Mouse (Mus musculus): Measurements from ENCODE around the gene Gpr85. TPM values are rescaled to one million over a fixed set of nuclear protein-coding genes. Genes with fewer than 3 reads are reported as not detected.
A peak's percentile ranks its signal among the peaks of the same experiment; 100 is the strongest.

Gene Gpr85
- 2.9 and 3.4 TPM in 2 replicates for polyA plus RNA-seq (2014; fragmentation: Nextera tagmentation; extraction: Ambion mirVana)

DNA sequence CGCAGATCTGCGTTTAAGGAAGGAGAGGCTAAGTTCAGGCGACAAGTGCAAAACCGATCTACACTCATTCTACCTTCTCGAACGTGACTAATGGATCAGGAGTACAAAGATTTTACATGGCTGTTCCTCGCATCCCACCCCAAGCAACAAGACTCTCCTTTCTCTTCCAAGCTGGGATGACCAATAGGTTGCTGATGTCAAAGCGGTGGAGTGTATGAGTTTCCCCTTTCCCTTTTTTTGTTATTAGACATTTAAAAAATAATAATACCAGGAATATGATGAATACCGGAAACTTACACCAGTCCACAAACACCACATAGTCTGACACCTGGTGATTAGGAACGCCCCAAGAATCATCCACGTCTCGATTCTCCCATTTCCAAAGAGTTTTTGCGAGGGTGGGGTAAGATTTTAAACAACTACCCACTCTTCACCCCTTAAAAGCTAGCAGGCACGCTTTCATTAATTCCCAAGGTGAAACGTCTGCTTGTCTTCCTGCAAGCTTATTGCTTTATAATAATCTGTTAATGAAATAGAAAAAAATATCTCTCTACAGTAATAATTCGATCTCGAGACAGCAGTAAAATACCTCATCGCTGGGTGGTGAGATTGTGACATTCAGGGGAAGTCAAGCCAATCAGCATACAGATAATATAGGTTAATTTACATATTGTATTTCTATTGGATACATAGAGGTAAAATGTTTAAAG is at the start of gene Gpr85:
Gene Gpr85, minus strand, starts transcription at position 598 of the 710 bp plus-strand sequence.
- Histone ChIP-seq H3K9me3 (ENCODE audit: control insufficient read depth, low read length) (no peaks in the 10 kb centered on the region), H3K4me3 (ENCODE audit: low read depth, low read length) (peak within 1 kb of the TSS; percentile 57), H3K36me3 (ENCODE audit: control insufficient read depth, insufficient read depth, low read length) (no peaks in the 10 kb centered on the region), H3K4me2 (ENCODE audit: low read depth, severe bottlenecking) (peak within 1 kb of the TSS; percentile 90), H3K27me3 (ENCODE audit: control insufficient read depth, insufficient read depth, low read length) (no peaks in the 10 kb centered on the region), H3K9ac (ENCODE audit: low read length) (peak within 1 kb of the TSS; percentile 82), H3K4me1 (ENCODE audit: control insufficient read depth, insufficient read depth, low read length) (no peaks in the 10 kb centered on the region), H3K27ac (replicated peaks; ENCODE audit: low read depth, low read length) (no peak within 1 kb of the TSS)
- DNase-seq (ENCODE audit: low spot score) = peak; percentile 31
- ATAC-seq (ENCODE audit: insufficient number of reproducible peaks, low FRiP score, low TSS enrichment, low read depth) = no peak
- WGBS = 46% methylated on average over 18 of the region's 18 CpGs

DNA sequence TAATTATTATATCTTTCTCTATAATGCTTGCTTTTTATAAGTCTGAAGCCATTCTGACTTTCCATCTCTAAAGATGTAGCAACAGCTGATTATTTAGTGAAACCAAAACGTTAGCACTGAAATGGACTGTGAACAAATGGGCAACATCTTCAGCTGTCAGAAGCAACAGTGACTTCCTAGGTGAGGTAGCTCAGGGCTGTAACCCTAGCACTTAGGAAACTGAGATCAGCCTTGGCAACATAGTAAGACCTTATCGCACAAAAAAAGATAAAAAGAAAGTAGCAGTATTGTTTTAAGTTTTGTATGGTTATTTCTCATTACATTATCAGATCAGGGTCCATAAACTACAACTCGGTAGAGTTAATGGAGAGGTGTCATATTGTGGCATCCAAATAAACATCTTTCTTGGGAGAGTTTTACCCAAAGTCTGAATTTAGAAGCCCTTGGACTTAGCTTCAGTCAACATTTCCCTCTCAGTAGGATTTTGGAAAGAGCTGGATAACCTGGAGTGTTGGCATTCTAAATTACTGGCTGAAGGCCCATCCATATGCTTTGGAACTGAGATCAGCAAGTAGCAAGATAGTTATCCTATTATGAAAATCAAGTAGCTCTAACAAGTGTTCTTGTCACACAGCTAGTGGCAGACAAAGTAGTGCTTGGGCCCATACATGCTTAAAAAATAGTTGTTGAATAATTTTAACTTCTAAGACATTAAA is 45.3 kb upstream of the Gpr85 start:
- H3K4me2 ChIP-seq (ENCODE audit: low read depth, severe bottlenecking) = no peak overlapping the region
- no peaks in the 10 kb centered on the region for H3K36me3 ChIP-seq (ENCODE audit: control insufficient read depth, insufficient read depth, low read length)
- H3K27me3 ChIP-seq (ENCODE audit: control insufficient read depth, insufficient read depth, low read length) = no peaks in the 10 kb centered on the region
- no peak overlapping the region for H3K27ac ChIP-seq (replicated peaks; ENCODE audit: low read depth, low read length)
- no peak for DNase-seq (ENCODE audit: low spot score)
- no peak for ATAC-seq (ENCODE audit: insufficient number of reproducible peaks, low FRiP score, low TSS enrichment, low read depth)
- no peaks in the 10 kb centered on the region for H3K4me1 ChIP-seq (ENCODE audit: control insufficient read depth, insufficient read depth, low read length)
- WGBS = 80% methylated on average over 3 of the region's 3 CpGs
- H3K9me3 ChIP-seq (ENCODE audit: control insufficient read depth, low read length) = no peaks in the 10 kb centered on the region
- H3K4me3 ChIP-seq (ENCODE audit: low read depth, low read length) = no peak overlapping the region
- H3K9ac ChIP-seq (ENCODE audit: low read length) = no peak overlapping the region

GRCm38 (mm10) chr6:13882919-13883318 is 43.2 kb upstream of the Gpr85 start:
- no peaks in the 10 kb centered on the region for H3K27me3 ChIP-seq (ENCODE audit: control insufficient read depth, insufficient read depth, low read length)
- DNase-seq (ENCODE audit: low spot score) (no peak), ATAC-seq (ENCODE audit: insufficient number of reproducible peaks, low FRiP score, low TSS enrichment, low read depth) (no peak)

DNA sequence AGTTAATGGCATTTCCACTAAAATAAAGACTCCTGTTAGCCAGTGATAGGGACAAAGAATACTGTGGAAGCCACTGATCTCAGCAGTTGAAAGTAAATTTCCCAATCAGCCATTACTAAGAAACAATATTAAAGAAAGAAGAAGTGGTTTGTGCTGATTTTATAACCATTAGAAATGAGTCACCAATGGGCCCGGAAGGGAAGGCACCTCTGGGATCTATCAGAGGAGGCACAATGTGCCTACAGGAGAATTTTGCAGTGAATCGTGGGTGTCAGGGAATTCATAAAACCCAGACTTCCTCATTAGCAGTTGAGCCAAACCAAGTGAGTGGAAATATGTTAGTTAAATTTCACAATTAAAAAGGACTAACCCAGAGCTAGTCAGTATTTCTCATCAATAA is 34.2 kb upstream of the Gpr85 start:
- 0 out of 2 replicates have a peak, but pooled peaks cover 3% of the 10 kb centered on the region for H3K4me1 ChIP-seq (ENCODE audit: control insufficient read depth, insufficient read depth, low read length)
- no peak for DNase-seq (ENCODE audit: low spot score)
- no peaks in the 10 kb centered on the region for H3K27me3 ChIP-seq (ENCODE audit: control insufficient read depth, insufficient read depth, low read length)
- H3K4me3 ChIP-seq (ENCODE audit: low read depth, low read length) = no peak overlapping the region
- H3K36me3 ChIP-seq (ENCODE audit: control insufficient read depth, insufficient read depth, low read length) = no peaks in the 10 kb centered on the region
- 85% methylated on average over 2 of the region's 2 CpGs for WGBS
- H3K9ac ChIP-seq (ENCODE audit: low read length) = no peak overlapping the region
- ATAC-seq (ENCODE audit: insufficient number of reproducible peaks, low FRiP score, low TSS enrichment, low read depth) = no peak
- H3K4me2 ChIP-seq (ENCODE audit: low read depth, severe bottlenecking) = no peak overlapping the region
- H3K9me3 ChIP-seq (ENCODE audit: control insufficient read depth, low read length) = no peaks in the 10 kb centered on the region
- no peak overlapping the region for H3K27ac ChIP-seq (replicated peaks; ENCODE audit: low read depth, low read length)

More at GRCm38 (mm10) chr6:13882919-13883318, 43.2 kb upstream of the Gpr85 start:
- Histone ChIP-seq H3K36me3 (ENCODE audit: control insufficient read depth, insufficient read depth, low read length) (no peaks in the 10 kb centered on the region), H3K27ac (replicated peaks; ENCODE audit: low read depth, low read length) (no peak overlapping the region), H3K9me3 (ENCODE audit: control insufficient read depth, low read length) (no peaks in the 10 kb centered on the region), H3K9ac (ENCODE audit: low read length) (no peak overlapping the region), H3K4me3 (ENCODE audit: low read depth, low read length) (no peak overlapping the region), H3K4me2 (ENCODE audit: low read depth, severe bottlenecking) (no peak overlapping the region), H3K4me1 (ENCODE audit: control insufficient read depth, insufficient read depth, low read length) (no peaks in the 10 kb centered on the region)

DNA sequence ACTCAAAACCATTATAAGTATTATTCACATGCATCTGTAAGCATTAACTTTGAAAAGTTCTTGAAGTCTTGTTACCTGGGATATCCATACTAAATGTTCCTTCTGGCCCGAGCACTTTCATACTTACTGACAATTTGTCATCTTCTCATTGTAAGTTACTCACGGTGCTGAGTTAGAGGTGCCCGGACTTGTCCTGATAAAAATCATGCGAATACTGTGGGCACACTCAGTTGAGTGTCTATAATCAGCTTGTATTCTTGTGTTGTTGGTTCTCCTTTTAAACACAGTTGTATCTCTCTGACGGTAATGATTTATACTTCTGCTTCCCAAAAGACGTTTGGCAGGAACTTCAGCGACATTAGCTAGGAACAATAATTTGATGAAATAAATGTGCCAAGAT is 32.3 kb upstream of the Gpr85 start:
- Histone ChIP-seq H3K27me3 (ENCODE audit: control insufficient read depth, insufficient read depth, low read length) (no peaks in the 10 kb centered on the region), H3K9me3 (ENCODE audit: control insufficient read depth, low read length) (no peaks in the 10 kb centered on the region), H3K9ac (ENCODE audit: low read length) (no peak overlapping the region), H3K27ac (replicated peaks; ENCODE audit: low read depth, low read length) (no peak overlapping the region), H3K4me1 (ENCODE audit: control insufficient read depth, insufficient read depth, low read length) (0 out of 2 replicates have a peak, but pooled peaks cover 3% of the 10 kb centered on the region), H3K36me3 (ENCODE audit: control insufficient read depth, insufficient read depth, low read length) (no peaks in the 10 kb centered on the region), H3K4me2 (ENCODE audit: low read depth, severe bottlenecking) (peak overlapping the region; percentile 25; the same call in 1 of the 2 replicates), H3K4me3 (ENCODE audit: low read depth, low read length) (no peak overlapping the region)
- ATAC-seq (ENCODE audit: insufficient number of reproducible peaks, low FRiP score, low TSS enrichment, low read depth) (no peak), DNase-seq (ENCODE audit: low spot score) (no peak)
- WGBS = 72% methylated on average over 7 of the region's 7 CpGs

DNA sequence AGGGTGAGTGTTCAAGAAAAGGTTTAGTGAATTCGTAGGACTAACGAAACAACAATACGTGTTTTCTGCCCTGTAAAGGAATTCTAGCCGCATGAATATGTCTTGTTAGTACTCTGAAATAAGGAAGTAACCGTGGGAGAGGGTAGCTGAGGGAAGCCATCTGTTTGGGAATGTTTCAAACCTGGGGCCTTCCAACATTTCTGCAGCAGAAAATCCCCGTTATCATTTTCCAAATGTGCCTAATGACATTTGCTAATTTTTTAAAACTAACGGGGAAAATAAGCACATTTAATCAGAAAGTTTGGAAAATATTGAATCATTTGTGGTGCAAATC is 31.9 kb upstream of the Gpr85 start:
- H3K4me1 ChIP-seq (ENCODE audit: control insufficient read depth, insufficient read depth, low read length) = 0 out of 2 replicates have a peak, but pooled peaks cover 3% of the 10 kb centered on the region
- H3K4me2 ChIP-seq (ENCODE audit: low read depth, severe bottlenecking) = peak overlapping the region; percentile 25; the same call in 1 of the 2 replicates
- H3K9me3 ChIP-seq (ENCODE audit: control insufficient read depth, low read length) = no peaks in the 10 kb centered on the region
- H3K36me3 ChIP-seq (ENCODE audit: control insufficient read depth, insufficient read depth, low read length) = no peaks in the 10 kb centered on the region
- whole genome bisulfite sequencing = 2% methylated on average over 7 of the region's 7 CpGs
- H3K4me3 ChIP-seq (ENCODE audit: low read depth, low read length) = peak overlapping the region; percentile 51
- peak; percentile 72 for ATAC-seq (ENCODE audit: insufficient number of reproducible peaks, low FRiP score, low TSS enrichment, low read depth)
- no peak overlapping the region for H3K27ac ChIP-seq (replicated peaks; ENCODE audit: low read depth, low read length)
- no peak for DNase-seq (ENCODE audit: low spot score)
- H3K9ac ChIP-seq (ENCODE audit: low read length) = peak overlapping the region; percentile 72; the same call in 1 of the 2 replicates
- no peaks in the 10 kb centered on the region for H3K27me3 ChIP-seq (ENCODE audit: control insufficient read depth, insufficient read depth, low read length)

DNA sequence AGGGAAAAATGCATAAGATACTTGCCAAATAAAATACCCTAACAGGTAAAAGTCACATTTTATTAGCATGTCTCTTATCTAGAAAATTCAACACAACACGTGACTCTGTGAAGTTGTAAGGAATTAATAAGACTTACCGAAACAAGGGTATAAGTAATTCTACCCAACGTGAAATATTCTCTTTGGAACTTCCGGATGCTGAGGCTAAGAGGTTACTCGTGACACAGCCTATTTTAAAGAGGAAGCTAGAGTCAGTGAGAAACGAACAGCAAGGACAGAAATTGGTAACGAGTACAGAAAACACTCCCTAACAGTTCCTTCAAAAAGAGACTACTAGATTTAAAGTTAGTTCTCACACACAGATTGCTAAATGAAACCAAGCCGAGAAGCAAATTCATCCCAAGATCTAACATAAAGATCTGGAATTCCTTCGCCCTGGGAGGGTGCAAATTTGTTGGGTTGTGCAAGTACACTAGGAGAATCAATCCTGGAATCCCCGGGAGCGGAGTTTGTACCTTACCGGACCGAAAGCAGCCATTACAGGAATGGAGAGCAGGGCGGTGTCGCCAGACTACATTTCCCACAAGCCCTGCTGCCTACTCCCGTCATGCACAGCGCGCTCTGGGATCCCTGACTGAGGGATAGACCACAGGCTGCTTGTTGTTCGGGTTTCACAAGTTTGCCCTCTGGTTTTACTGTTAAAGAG is 31.3 kb upstream of the Gpr85 start, which contains the start of gene 2610001J05Rik:
Gene 2610001J05Rik, minus strand, starts transcription at position 600 of the 706 bp plus-strand sequence.
- H3K4me2 ChIP-seq (ENCODE audit: low read depth, severe bottlenecking) = peak within 1 kb of the TSS; percentile 38
- H3K9ac ChIP-seq (ENCODE audit: low read length) = peak within 1 kb of the TSS; percentile 72
- H3K27ac ChIP-seq (replicated peaks; ENCODE audit: low read depth, low read length) = no peak within 1 kb of the TSS
- DNase-seq (ENCODE audit: low spot score) = peak; percentile 93
- H3K27me3 ChIP-seq (ENCODE audit: control insufficient read depth, insufficient read depth, low read length) = no peaks in the 10 kb centered on the region
- no peaks in the 10 kb centered on the region for H3K9me3 ChIP-seq (ENCODE audit: control insufficient read depth, low read length)
- ATAC-seq (ENCODE audit: insufficient number of reproducible peaks, low FRiP score, low TSS enrichment, low read depth) = peak; percentile 99
- 1% methylated on average over 19 of the region's 19 CpGs for WGBS
- no peaks in the 10 kb centered on the region for H3K36me3 ChIP-seq (ENCODE audit: control insufficient read depth, insufficient read depth, low read length)
- peak within 1 kb of the TSS; percentile 51 for H3K4me3 ChIP-seq (ENCODE audit: low read depth, low read length)
- H3K4me1 ChIP-seq (ENCODE audit: control insufficient read depth, insufficient read depth, low read length) = 0 out of 2 replicates have a peak, but pooled peaks cover 3% of the 10 kb centered on the region

DNA sequence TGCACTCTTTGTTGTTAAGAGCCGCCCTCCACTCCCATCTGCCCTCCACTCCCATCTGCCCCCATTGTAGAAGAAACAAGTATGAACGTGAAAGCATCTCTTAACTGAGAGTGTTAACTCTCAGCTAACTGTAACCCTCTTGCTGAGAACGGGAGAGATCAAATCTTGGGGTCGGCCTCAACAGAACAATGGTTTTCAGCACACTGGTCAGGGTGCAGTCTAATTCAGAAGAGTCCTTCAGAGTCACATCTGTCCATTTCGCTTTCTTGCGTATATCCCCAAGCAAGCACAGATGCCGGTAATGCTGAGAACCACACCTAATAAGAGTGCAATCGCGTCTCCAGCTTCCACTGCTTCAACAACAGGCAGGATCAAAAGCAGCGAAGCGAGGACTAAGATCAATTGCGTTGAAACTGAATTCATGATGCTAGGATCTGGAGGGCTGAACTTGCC is 30.6 kb upstream of the Gpr85 start:
- DNase-seq (ENCODE audit: low spot score) (peak; percentile 31), ATAC-seq (ENCODE audit: insufficient number of reproducible peaks, low FRiP score, low TSS enrichment, low read depth) (no peak)
- Histone ChIP-seq H3K36me3 (ENCODE audit: control insufficient read depth, insufficient read depth, low read length) (no peaks in the 10 kb centered on the region), H3K4me3 (ENCODE audit: low read depth, low read length) (peak overlapping the region; percentile 17; the same call in 1 of the 2 replicates), H3K9ac (ENCODE audit: low read length) (no peak overlapping the region), H3K27me3 (ENCODE audit: control insufficient read depth, insufficient read depth, low read length) (no peaks in the 10 kb centered on the region), H3K4me1 (ENCODE audit: control insufficient read depth, insufficient read depth, low read length) (0 out of 2 replicates have a peak, but pooled peaks cover 3% of the 10 kb centered on the region), H3K4me2 (ENCODE audit: low read depth, severe bottlenecking) (peak overlapping the region; percentile 36), H3K9me3 (ENCODE audit: control insufficient read depth, low read length) (no peaks in the 10 kb centered on the region), H3K27ac (replicated peaks; ENCODE audit: low read depth, low read length) (no peak overlapping the region)
- 47% methylated on average over 12 of the region's 12 CpGs for WGBS

Measured in limb, embryonic 11.5 days (tissue).